Mouse (Mus musculus) ES-E14 (cell line): ENCODE results near the gene Lcat. TPM values are rescaled to one million over a fixed set of nuclear protein-coding genes. Genes with fewer than 3 reads are reported as not detected.

ENCODE experiments used
- DNase-seq: peaks from one replicate; pipeline ENCODE4 v3.0.0-alpha.2; 2013; ENCODE audit warnings: low read depth, low spot score
- H3K27ac ChIP-seq: 2 replicates; pipeline ENCODE4 v1.5.1; 2012; ENCODE audit warnings: low read depth, mild to moderate bottlenecking, low read length, moderate library complexity, mixed read lengths; ENCODE audit not compliant: poor library complexity, insufficient read depth, severe bottlenecking
- H3K36me3 ChIP-seq: 2 replicates; pipeline ENCODE4 v1.6.1; 2012; ENCODE audit warnings: mild to moderate bottlenecking, low read length, moderate library complexity, mixed read lengths; ENCODE audit not compliant: control insufficient read depth, poor library complexity, insufficient read depth, severe bottlenecking
- H3K4me1 ChIP-seq, 2 experiments: fragments of 150-350 bp in 1 of 2; sonication (generic) in 1 of 2; 2 replicates each; pipeline ENCODE4 v1.6.1; 2012; ENCODE audit warnings: low read length in 2 of 2, mild to moderate bottlenecking in 1 of 2, mixed read lengths in 1 of 2; ENCODE audit not compliant: control insufficient read depth in 2 of 2, insufficient read depth in 2 of 2, poor library complexity in 1 of 2
- H3K4me3 ChIP-seq, 2 experiments: fragments of 150-350 bp in 1 of 2; sonication (generic) in 1 of 2; 2 replicates each; pipeline ENCODE4 v1.5.1; 2012; ENCODE audit warnings: low read length in 2 of 2, low read depth in 1 of 2, mild to moderate bottlenecking in 1 of 2, mixed read lengths in 1 of 2; ENCODE audit not compliant: insufficient read depth in 1 of 2, poor library complexity in 1 of 2, severe bottlenecking in 1 of 2
- H3K9ac ChIP-seq: 2 replicates; pipeline ENCODE4 v1.6.1; 2012; ENCODE audit warnings: low read depth, mild to moderate bottlenecking, low read length, mixed read lengths; ENCODE audit not compliant: poor library complexity, insufficient read depth, severe bottlenecking
- H3K9me3 ChIP-seq: fragments of 150-350 bp; sonication (generic); 2 replicates; pipeline ENCODE4 v1.6.1; 2012; ENCODE audit warnings: low read depth, mild to moderate bottlenecking, low read length; ENCODE audit not compliant: control insufficient read depth, insufficient read depth
- CHD2 ChIP-seq: IDR thresholded peaks from 2 replicates; pipeline ENCODE4 v1.6.1; 2014; ENCODE audit warnings: mild to moderate bottlenecking, low read depth, low read length, inconsistent platforms
- HCFC1 ChIP-seq: IDR thresholded peaks from 2 replicates; pipeline ENCODE4 v1.6.1; 2012; ENCODE audit warnings: low read length, inconsistent platforms, borderline replicate concordance; ENCODE audit not compliant: insufficient read depth
- MAFK ChIP-seq: IDR thresholded peaks from 2 replicates; pipeline ENCODE4 v1.6.1; 2014; ENCODE audit warnings: mild to moderate bottlenecking, low read depth, low read length, inconsistent platforms; ENCODE audit not compliant: insufficient read depth
- ZC3H11A ChIP-seq: IDR thresholded peaks from 2 replicates; pipeline ENCODE4 v1.6.1; 2012; ENCODE audit warnings: low read depth, mild to moderate bottlenecking, inconsistent platforms, low read length, borderline replicate concordance
- ZNF384 ChIP-seq: IDR thresholded peaks from 2 replicates; pipeline ENCODE4 v1.6.1; 2012; ENCODE audit warnings: low read depth, low read length, inconsistent platforms
- in situ Hi-C, 2 experiments: fragments of 600-800 bp; cut with MboI; formaldehyde crosslinking; loops; one replicate each; pipeline ENCODE4 v1.15.1; 2025; ENCODE audit warnings: low sequenced_read_pairs in 2 of 2, inconsistent platforms in 1 of 2; ENCODE audit not compliant: unreplicated experiment in 2 of 2
- total RNA-seq: library from RNA; depleted of rRNA; stranded (reverse); fragments of 300-350 nt; gene quantifications from 2 replicates; pipeline ENCODE4 v1.2.3, GENCODE M21; 2012

The Lcat gene
- total RNA-seq, 1 experiment: 2.4 TPM

GRCm38 (mm10) chr8:105925123-105925522, 18.1 kb downstream of the Lcat start:
- in situ Hi-C loops: no loop called here
- Histone ChIP-seq H3K36me3 (peaks cover 4% of the 10 kb centered on the region; the same call in 1 of the 2 replicates), H3K4me3 (no peak overlapping the region), H3K9ac (no peak overlapping the region), H3K9me3 (no peaks in the 10 kb centered on the region), H3K27ac (no peak overlapping the region), H3K4me1 (peaks cover 2 to 7% of the 10 kb centered on the region in 2 experiments; a peak in 2 of 4 replicates)
- TF ChIP-seq MAFK (no peak), CHD2 (no peak), ZNF384 (no peak), HCFC1 (no peak)
- no peak for DNase-seq

GRCm38 (mm10) chr8:105919390-105919789, 23.8 kb downstream of the Lcat start:
- TF ChIP-seq HCFC1: no peak
- no peak for TF ChIP-seq MAFK
- TF ChIP-seq ZC3H11A: no peak
- TF ChIP-seq CHD2: no peak
- TF ChIP-seq ZNF384: no peak
- H3K9me3 ChIP-seq: no peaks in the 10 kb centered on the region
- H3K9ac ChIP-seq: no peak overlapping the region
- DNase-seq: no peak
- no peaks in the 10 kb centered on the region for H3K4me1 ChIP-seq
- peaks cover 4% of the 10 kb centered on the region; the same call in 1 of the 2 replicates for H3K36me3 ChIP-seq
- H3K27ac ChIP-seq: no peak overlapping the region
- in situ Hi-C loops: no loop called here
- H3K4me3 ChIP-seq: no peak overlapping the region

DNA sequence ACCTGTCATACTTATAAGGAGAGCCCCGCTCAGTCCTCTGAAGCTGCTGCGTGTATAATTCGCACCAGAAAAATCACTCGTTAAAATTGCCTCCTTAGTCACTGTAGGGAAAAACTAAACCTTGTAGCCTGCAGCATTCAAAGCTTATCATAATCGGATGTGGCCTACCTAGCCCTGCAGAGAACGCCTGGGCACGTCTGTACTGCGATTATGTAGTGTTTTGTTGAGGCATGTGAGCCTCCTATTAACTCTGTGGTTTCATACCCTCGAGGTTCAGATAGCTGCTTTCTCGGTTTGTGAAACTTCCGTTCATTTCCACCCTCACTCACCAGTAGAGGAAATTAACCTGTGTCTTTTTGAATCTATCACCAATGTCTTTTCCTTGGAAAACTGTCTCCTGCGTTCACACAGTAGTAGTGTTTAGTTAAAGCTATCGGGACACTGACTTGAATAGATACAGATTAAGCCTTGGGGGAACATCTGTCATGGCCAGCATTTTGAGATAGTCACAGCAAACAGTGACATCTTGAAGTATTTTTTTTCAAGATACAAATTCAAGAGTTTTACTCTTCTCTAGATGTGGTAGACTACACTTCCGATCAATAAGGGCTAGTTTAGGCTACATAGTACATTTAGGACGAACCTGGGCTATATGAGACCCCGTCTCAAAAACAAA, 42.1 kb downstream of the Lcat start:
- DNase-seq: no peak
- no peaks in the 10 kb centered on the region for H3K4me1 ChIP-seq
- H3K27ac ChIP-seq: 0 out of 2 replicates have a peak overlapping the region, but pooled peaks have one; percentile 26
- in situ Hi-C loops: no loop called here
- H3K36me3 ChIP-seq: no peaks in the 10 kb centered on the region
- TF ChIP-seq MAFK (no peak), ZC3H11A (no peak), CHD2 (no peak), HCFC1 (no peak), ZNF384 (no peak)
- H3K4me3 ChIP-seq: peak overlapping the region; percentile 89 to 92
- peak overlapping the region; percentile 93 for H3K9ac ChIP-seq
- H3K9me3 ChIP-seq: no peaks in the 10 kb centered on the region

DNA sequence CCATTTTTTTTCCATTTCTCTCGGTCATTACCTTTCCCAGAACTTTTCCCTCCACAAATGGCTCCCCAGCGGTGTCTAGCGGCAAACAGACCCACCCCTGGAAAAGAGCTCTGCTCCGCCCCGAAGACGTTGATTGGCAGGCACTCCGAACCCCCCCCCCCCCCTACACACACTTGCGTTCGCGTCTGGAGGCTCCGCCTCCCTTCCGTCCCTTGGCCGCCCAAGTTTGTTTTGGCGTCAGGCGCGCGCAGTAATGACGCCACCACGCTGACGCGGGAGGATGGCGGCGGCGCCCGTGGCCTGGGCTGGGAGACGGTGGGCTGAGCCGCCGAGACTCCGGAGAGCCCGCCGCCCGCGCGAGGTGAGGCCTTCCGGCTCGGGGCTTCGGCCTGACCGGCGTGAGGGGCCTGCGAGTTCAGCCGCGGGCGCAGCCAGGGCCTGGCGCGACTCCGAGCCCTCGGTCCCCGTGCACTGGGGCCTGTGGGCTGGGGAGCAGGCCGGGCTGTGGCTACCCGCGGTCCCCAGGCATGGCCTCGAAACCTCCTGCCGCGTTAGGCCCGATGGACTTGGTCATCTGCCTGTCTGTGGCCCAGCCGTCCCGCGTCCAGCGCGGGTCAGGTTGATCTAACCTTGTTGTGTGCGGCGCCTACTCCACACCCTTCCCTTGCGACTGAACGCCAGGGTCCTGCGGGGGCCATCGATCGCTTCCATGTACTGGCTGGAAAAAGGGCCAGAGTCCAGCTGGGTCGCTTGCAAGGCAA, 42.8 kb downstream of the Lcat start, which contains the start of gene Pskh1:
Gene Pskh1, plus strand, starts transcription at position 262 of the 761 bp plus-strand sequence.
- H3K9me3 ChIP-seq: no peaks in the 10 kb centered on the region
- H3K4me1 ChIP-seq: no peaks in the 10 kb centered on the region
- H3K4me3 ChIP-seq: peak within 1 kb of the TSS; percentile 89 to 92
- peak within 1 kb of the TSS; percentile 93 for H3K9ac ChIP-seq
- TF ChIP-seq HCFC1: peak; percentile 80
- TF ChIP-seq MAFK: no peak
- TF ChIP-seq CHD2: no peak
- TF ChIP-seq ZC3H11A: no peak
- TF ChIP-seq ZNF384: no peak
- DNase-seq: peak; percentile 89
- in situ Hi-C loops: no loop called here
- H3K27ac ChIP-seq: peak within 1 kb of the TSS; percentile 26
- no peaks in the 10 kb centered on the region for H3K36me3 ChIP-seq
